Mouse (Mus musculus): ENCODE measurements around the gene Scgn. TPM values are rescaled to one million over a fixed set of nuclear protein-coding genes. Genes with fewer than 3 reads are reported as not detected.

Scgn gene
- total and polyA plus RNA-seq, 3 experiments = not detected

DNA sequence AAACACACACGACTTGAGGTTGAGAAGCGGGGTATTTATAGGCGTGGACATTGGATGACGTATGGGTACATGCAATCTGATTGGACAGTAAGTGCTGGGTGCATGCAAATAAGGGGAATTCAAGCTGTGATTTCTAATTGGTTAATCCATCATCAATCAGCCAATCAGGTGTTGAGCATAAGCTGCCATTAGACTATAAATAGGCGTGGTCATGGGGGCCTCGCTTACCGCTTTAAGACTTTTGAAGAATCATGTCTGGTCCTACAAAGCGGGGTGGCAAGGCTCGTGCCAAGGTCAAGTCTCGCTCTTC lies 56.8 kb downstream of the Scgn start, which contains the start of gene Hist1h2aa:
TSS of gene Hist1h2aa (plus strand) at position 252 of the 310 bp plus-strand sequence.
- Histone ChIP-seq H3K27me3 (ENCODE audit: insufficient read depth, low read length) (peaks cover 4% of the 10 kb centered on the region; the same call in 1 of the 2 replicates), H3K9me3 (replicated peaks) (no peaks in the 10 kb centered on the region), H3K4me3 (ENCODE audit: low read depth, low read length) (no peak within 1 kb of the TSS), H3K36me3 (replicated peaks) (no peaks in the 10 kb centered on the region), H3K4me1 (ENCODE audit: insufficient read depth, low read depth, low read length) (no peaks in the 10 kb centered on the region)
- no peak for ATAC-seq (ENCODE audit: extremely low read depth, insufficient number of reproducible peaks, low FRiP score, poor library complexity, severe bottlenecking)
- TF ChIP-seq POLR2AphosphoS5 (IDR thresholded peaks at IDR 0.05; ENCODE audit: insufficient replicate concordance, low read depth, low read length) = no peak
- TF ChIP-seq GATA1 (IDR thresholded peaks at IDR 0.05; ENCODE audit: borderline replicate concordance, low read length) = no peak
- TF ChIP-seq CTCF (IDR thresholded peaks at IDR 0.05; ENCODE audit: low read depth, low read length) = no peak
- no peak for TF ChIP-seq GATA2 (IDR thresholded peaks at IDR 0.05; ENCODE audit: borderline replicate concordance, low read depth, low read length)
- TF ChIP-seq TAL1 (conservative IDR thresholded peaks at IDR 0.05; ENCODE audit: low read depth, low read length) = no peak
- no peak for DNase-seq (ENCODE audit: low spot score)

DNA sequence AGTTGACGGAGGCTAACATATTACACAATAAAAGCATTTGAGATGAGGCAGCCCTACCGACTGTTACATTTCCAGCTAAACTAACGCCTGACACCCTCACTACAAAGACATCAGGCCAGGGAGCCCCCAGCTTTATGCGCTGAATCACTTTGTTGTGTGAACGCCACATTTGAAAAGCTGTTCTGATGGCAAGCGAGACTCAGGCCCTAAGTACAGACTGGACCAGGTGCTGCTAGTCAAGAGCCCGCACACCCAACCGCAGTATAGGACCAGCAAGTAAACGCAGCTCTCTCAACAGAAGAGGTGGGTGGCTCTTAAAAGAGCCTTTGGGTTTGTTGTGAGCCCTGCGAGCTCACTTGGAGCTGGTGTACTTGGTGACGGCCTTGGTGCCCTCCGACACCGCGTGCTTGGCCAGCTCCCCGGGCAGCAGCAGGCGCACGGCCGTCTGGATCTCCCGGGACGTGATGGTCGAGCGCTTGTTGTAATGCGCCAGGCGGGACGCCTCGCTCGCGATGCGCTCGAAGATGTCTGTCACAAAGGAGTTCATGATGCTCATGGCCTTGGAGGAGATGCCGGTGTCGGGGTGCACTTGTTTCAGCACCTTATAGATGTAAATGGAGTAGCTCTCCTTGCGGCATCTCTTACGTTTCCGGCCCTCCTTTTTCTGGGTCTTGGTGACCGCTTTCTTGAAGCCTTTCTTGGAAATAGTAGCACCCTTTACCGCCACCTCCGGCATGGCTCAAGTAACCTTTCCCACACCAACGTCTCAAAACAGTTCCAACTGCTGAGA lies 57.4 kb downstream of the Scgn start, which contains the start of gene Hist1h2ba:
TSS of gene Hist1h2ba (minus strand) at position 736 of the 790 bp plus-strand sequence.
- DNase-seq (ENCODE audit: low spot score) (no peak), ATAC-seq (ENCODE audit: extremely low read depth, insufficient number of reproducible peaks, low FRiP score, poor library complexity, severe bottlenecking) (no peak)
- Histone ChIP-seq H3K36me3 (replicated peaks) (no peaks in the 10 kb centered on the region), H3K9me3 (replicated peaks) (no peaks in the 10 kb centered on the region), H3K4me3 (ENCODE audit: low read depth, low read length) (no peak within 1 kb of the TSS), H3K27me3 (ENCODE audit: insufficient read depth, low read length) (peaks cover 4% of the 10 kb centered on the region; the same call in 1 of the 2 replicates), H3K4me1 (ENCODE audit: insufficient read depth, low read depth, low read length) (no peaks in the 10 kb centered on the region)
- TF ChIP-seq CTCF (IDR thresholded peaks at IDR 0.05; ENCODE audit: low read depth, low read length) = no peak

DNA sequence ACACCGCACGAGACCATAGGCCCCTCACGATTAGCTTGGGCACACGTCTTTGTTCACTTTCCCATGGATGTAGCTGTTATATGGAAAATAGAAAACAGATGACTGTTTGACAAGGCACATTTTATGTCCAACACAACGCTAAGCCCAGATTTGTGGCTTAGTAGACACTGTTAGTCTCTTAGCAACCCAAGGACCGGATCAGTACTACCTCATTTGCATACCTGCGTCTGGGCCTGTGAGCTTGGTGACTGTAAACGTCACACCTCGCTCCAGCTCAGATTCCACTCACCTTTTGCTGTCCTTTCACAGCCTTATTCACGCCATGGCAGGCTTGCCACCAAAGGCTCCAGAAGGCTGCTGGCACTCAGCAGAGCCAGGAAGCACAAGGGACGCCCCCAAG lies 60.1 kb downstream of the Scgn start:
- ATAC-seq (ENCODE audit: extremely low read depth, insufficient number of reproducible peaks, low FRiP score, poor library complexity, severe bottlenecking) (no peak), DNase-seq (ENCODE audit: low spot score) (no peak)
- H3K36me3 ChIP-seq (replicated peaks) = no peaks in the 10 kb centered on the region

DNA sequence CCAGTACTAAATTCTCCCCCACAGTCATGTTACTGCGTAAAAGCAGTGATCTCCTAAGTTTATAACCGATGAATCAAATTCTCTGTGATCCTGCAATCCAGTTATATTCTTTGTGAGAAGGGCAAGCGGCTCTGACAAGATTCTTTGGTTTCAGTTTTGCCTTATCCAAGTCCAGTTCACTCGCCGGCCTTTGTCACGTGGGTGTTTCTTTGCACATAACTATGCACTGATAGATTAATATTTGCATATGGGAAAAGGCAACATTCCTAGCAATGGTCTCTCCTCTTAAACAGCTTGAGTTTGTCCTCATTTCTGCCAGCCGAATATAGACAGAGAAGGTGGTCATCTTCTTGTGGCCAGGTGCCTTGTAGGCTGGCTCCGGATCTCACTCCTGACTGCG lies 60.6 kb downstream of the Scgn start:
- Histone ChIP-seq H3K27me3 (ENCODE audit: insufficient read depth, low read length) (peaks cover 4% of the 10 kb centered on the region; the same call in 1 of the 2 replicates), H3K4me1 (ENCODE audit: insufficient read depth, low read depth, low read length) (no peaks in the 10 kb centered on the region), H3K4me3 (ENCODE audit: low read depth, low read length) (no peak overlapping the region), H3K9me3 (replicated peaks) (no peaks in the 10 kb centered on the region), H3K36me3 (replicated peaks) (no peaks in the 10 kb centered on the region)
- no peak for TF ChIP-seq TAL1 (conservative IDR thresholded peaks at IDR 0.05; ENCODE audit: low read depth, low read length)
- no peak for TF ChIP-seq GATA2 (IDR thresholded peaks at IDR 0.05; ENCODE audit: borderline replicate concordance, low read depth, low read length)
- no peak for TF ChIP-seq POLR2AphosphoS5 (IDR thresholded peaks at IDR 0.05; ENCODE audit: insufficient replicate concordance, low read depth, low read length)
- TF ChIP-seq GATA1 (IDR thresholded peaks at IDR 0.05; ENCODE audit: borderline replicate concordance, low read length) = no peak
- TF ChIP-seq CTCF (IDR thresholded peaks at IDR 0.05; ENCODE audit: low read depth, low read length) = no peak
- ATAC-seq (ENCODE audit: extremely low read depth, insufficient number of reproducible peaks, low FRiP score, poor library complexity, severe bottlenecking) = no peak
- DNase-seq (ENCODE audit: low spot score) = no peak

More for the DNA sequence above, 60.1 kb downstream of the Scgn start:
- no peak for TF ChIP-seq CTCF (IDR thresholded peaks at IDR 0.05; ENCODE audit: low read depth, low read length)
- TF ChIP-seq POLR2AphosphoS5 (IDR thresholded peaks at IDR 0.05; ENCODE audit: insufficient replicate concordance, low read depth, low read length) = no peak
- TF ChIP-seq TAL1 (conservative IDR thresholded peaks at IDR 0.05; ENCODE audit: low read depth, low read length) = no peak
- no peak for TF ChIP-seq GATA1 (IDR thresholded peaks at IDR 0.05; ENCODE audit: borderline replicate concordance, low read length)
- TF ChIP-seq GATA2 (IDR thresholded peaks at IDR 0.05; ENCODE audit: borderline replicate concordance, low read depth, low read length) = no peak
- Histone ChIP-seq H3K9me3 (replicated peaks) (no peaks in the 10 kb centered on the region), H3K4me1 (ENCODE audit: insufficient read depth, low read depth, low read length) (no peaks in the 10 kb centered on the region), H3K4me3 (ENCODE audit: low read depth, low read length) (no peak overlapping the region), H3K27me3 (ENCODE audit: insufficient read depth, low read length) (peaks cover 4% of the 10 kb centered on the region; the same call in 1 of the 2 replicates)

DNA sequence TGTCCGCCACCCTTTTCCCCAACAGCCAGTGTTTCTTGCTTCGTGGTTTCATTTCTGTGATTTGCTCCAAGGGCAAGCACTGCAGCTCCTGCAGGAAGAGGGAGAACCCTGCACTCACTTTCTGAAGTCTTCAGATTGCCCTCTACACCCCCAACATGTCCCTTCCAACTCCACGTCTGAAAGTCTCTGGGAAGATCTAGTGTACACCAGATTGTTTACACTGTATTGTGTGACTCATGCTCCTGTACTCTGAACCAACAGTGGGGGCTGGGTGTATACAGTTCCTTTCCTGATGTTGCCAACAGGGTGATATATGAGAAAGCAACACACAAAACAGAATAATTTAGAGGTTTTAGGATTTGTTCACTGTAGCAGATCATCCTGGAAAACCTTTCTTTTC lies 62.4 kb downstream of the Scgn start:
- Histone ChIP-seq H3K27me3 (ENCODE audit: insufficient read depth, low read length) (peaks cover 2% of the 10 kb centered on the region; the same call in 1 of the 2 replicates), H3K4me3 (ENCODE audit: low read depth, low read length) (no peak overlapping the region), H3K36me3 (replicated peaks) (no peaks in the 10 kb centered on the region), H3K9me3 (replicated peaks) (no peaks in the 10 kb centered on the region), H3K4me1 (ENCODE audit: insufficient read depth, low read depth, low read length) (no peaks in the 10 kb centered on the region)
- no peak for TF ChIP-seq CTCF (IDR thresholded peaks at IDR 0.05; ENCODE audit: low read depth, low read length)
- TF ChIP-seq TAL1 (conservative IDR thresholded peaks at IDR 0.05; ENCODE audit: low read depth, low read length) = no peak
- no peak for TF ChIP-seq GATA2 (IDR thresholded peaks at IDR 0.05; ENCODE audit: borderline replicate concordance, low read depth, low read length)
- TF ChIP-seq GATA1 (IDR thresholded peaks at IDR 0.05; ENCODE audit: borderline replicate concordance, low read length) = no peak
- TF ChIP-seq POLR2AphosphoS5 (IDR thresholded peaks at IDR 0.05; ENCODE audit: insufficient replicate concordance, low read depth, low read length) = no peak
- ATAC-seq (ENCODE audit: extremely low read depth, insufficient number of reproducible peaks, low FRiP score, poor library complexity, severe bottlenecking) = no peak
- no peak for DNase-seq (ENCODE audit: low spot score)

DNA sequence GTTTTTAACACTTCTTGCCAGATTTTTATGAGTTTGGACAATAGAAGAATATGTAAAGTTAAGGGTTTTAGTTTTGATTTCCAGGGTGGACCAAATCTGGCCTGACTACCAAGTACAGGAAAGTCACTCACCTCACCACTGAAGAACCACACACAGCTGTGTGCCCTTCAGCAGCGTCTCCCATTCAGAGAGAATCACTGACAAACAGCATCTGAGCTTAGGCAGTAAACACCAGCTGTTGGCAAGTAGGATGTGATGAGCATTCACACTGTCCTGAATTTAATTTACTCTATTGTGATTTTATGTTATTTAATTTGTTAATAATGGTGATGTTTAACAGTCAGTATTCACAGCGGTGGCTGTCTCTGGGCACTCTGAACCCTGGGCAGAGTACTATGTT lies 65.2 kb downstream of the Scgn start:
- H3K36me3 ChIP-seq (replicated peaks) = no peaks in the 10 kb centered on the region
- ATAC-seq (ENCODE audit: extremely low read depth, insufficient number of reproducible peaks, low FRiP score, poor library complexity, severe bottlenecking) = no peak

More for the DNA sequence above, 65.2 kb downstream of the Scgn start:
- no peaks in the 10 kb centered on the region for H3K9me3 ChIP-seq (replicated peaks)
- no peak for TF ChIP-seq GATA1 (IDR thresholded peaks at IDR 0.05; ENCODE audit: borderline replicate concordance, low read length)
- TF ChIP-seq TAL1 (conservative IDR thresholded peaks at IDR 0.05; ENCODE audit: low read depth, low read length) = no peak
- no peak for TF ChIP-seq CTCF (IDR thresholded peaks at IDR 0.05; ENCODE audit: low read depth, low read length)
- TF ChIP-seq POLR2AphosphoS5 (IDR thresholded peaks at IDR 0.05; ENCODE audit: insufficient replicate concordance, low read depth, low read length) = no peak
- no peak for TF ChIP-seq GATA2 (IDR thresholded peaks at IDR 0.05; ENCODE audit: borderline replicate concordance, low read depth, low read length)
- peaks cover 3% of the 10 kb centered on the region; the same call in 1 of the 2 replicates for H3K27me3 ChIP-seq (ENCODE audit: insufficient read depth, low read length)
- H3K4me3 ChIP-seq (ENCODE audit: low read depth, low read length) = no peak overlapping the region
- no peaks in the 10 kb centered on the region for H3K4me1 ChIP-seq (ENCODE audit: insufficient read depth, low read depth, low read length)
- no peak for DNase-seq (ENCODE audit: low spot score)
